33 mouse cellular contexts compared by ENCODE assay signal in the genomic region with DNA sequence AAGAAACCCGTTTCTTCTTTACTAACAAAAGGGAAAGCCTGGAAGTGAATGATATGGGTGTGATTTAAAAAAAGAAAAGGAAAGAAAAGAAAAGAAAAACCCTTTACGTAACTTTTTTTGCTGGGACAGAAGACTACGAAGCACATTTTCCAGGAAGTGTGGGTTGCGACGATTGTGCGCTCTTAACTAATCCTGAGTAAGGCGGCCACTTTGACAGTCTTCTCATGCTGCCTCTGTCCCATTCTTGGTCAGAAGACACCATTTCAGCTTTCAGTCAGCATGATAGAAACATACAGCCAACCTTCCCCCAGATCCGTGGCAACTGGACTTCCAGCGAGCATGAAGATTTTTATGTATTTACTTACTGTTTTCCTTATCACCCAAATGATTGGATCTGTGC. TPM values are rescaled to one million over a fixed set of nuclear protein-coding genes. Genes with fewer than 3 reads are reported as not detected.
A peak's percentile ranks its signal among the peaks of the same experiment; 100 is the strongest.
DNase-seq lines count a peak whose midpoint lies in the region; ATAC-seq and TF ChIP-seq lines count a peak whose summit lies in the region.
"Had no signal": no experiment of that assay in that cellular context is flagged by ENCODE, and none has a peak within 500 bp of the region (broad histone marks: within the 10 kb centered on the region; RNA-seq: fewer than 3 reads in every experiment).

A gene (plus strand): TSS at position 268 of the 400 bp plus-strand sequence.

- H3K9ac ChIP-seq in CH12.LX (ENCODE audit: insufficient read depth, low read depth): no peak within 1 kb of the TSS
- H3K9ac ChIP-seq: forebrain, embryonic 13.5 days; heart, embryonic 12.5 days; heart, embryonic 15.5 days; hindbrain, embryonic 13.5 days had no signal

- dilution Hi-C loops in CH12.LX (cut with MboI; ENCODE audit: extremely low pct_ligation_motif_present, extremely low pct_unique_long_range_greater_than_20kb, low sequenced_read_pairs): no loop called here

- in situ Hi-C loops in CH12.LX (cut with MboI; ENCODE audit: low pct_ligation_motif_present, low pct_unique_long_range_greater_than_20kb, low sequenced_read_pairs): no loop called here

- 80% methylated on average over 9 of the region's 9 CpGs for WGBS in spleen, adult 2 months

- no peak for TF ChIP-seq RAD21 in CH12.LX (IDR thresholded peaks at IDR 0.05; ENCODE audit: low read depth, low read length)

- no peak for TF ChIP-seq POLR2A in spleen, adult 2 months (IDR thresholded peaks at IDR 0.05; ENCODE audit: low read depth, low read length)
- no peak for TF ChIP-seq POLR2A in CH12.LX (IDR thresholded peaks at IDR 0.05; ENCODE audit: low read depth, low read length)

- no peaks in the 10 kb centered on the region for H3K79me2 ChIP-seq in CH12.LX (replicated peaks; ENCODE audit: control insufficient read depth, extremely low read depth, insufficient read depth, poor library complexity, severe bottlenecking)

- no peak for TF ChIP-seq EP300 in CH12.LX (IDR thresholded peaks at IDR 0.05; ENCODE audit: low read length)

- peak; percentile 22 for ATAC-seq in inflammation-experienced regulatory T-cells, adult 6 months
- ATAC-seq in megakaryocyte progenitor cell, adult 5-6 weeks (replicated peaks; ENCODE audit: poor library complexity): no peak
- ATAC-seq: forebrain, embryonic 13.5 days; forebrain, embryonic 16.5 days; hindbrain, embryonic 16.5 days had no signal

- peak within 1 kb of the TSS; percentile 57; the same call in 1 of the 2 replicates for H3K27ac ChIP-seq in spleen, adult 2 months (ENCODE audit: insufficient read depth, low read length)
- no peak within 1 kb of the TSS for H3K27ac ChIP-seq in CH12.LX (ENCODE audit: insufficient read depth, low read depth)
- H3K27ac ChIP-seq: forebrain, embryonic 10.5 days; forebrain, embryonic 13.5 days; gastrocnemius, adult 2 months; heart, embryonic 15.5 days; hindbrain, embryonic 10.5 days; hindbrain, embryonic 13.5 days had no signal

- H3K27me3 ChIP-seq in spleen, adult 2 months (ENCODE audit: control insufficient read depth, insufficient read depth, low read length): no peaks in the 10 kb centered on the region
- no peaks in the 10 kb centered on the region for H3K27me3 ChIP-seq in CH12.LX (replicated peaks)
- H3K27me3 ChIP-seq: forebrain, embryonic 13.5 days; heart, embryonic 12.5 days; heart, embryonic 15.5 days; hindbrain, embryonic 13.5 days had no signal

- DNase-seq in spleen, adult 2 months (ENCODE audit: low read depth in 1 of 2, low spot score in 2 of 2): no peak
- DNase-seq in spleen, postnatal 14 days (ENCODE audit: low spot score in 2 of 2): no peak
- no peak for DNase-seq in CH12.LX (ENCODE audit: extremely low read depth)
- no peak for DNase-seq in cerebellum, adult 11-12 months
- no peak for DNase-seq in thymus, postnatal 14 days
- DNase-seq: adrenal gland, adult 8-10 months; adrenal gland, postnatal 25 days; B cell, adult 2 months; cerebellum, adult 18-20 months; cerebellum, adult 9-10 months; cerebellum, postnatal 14 days; gastrocnemius, adult 2 months; gastrocnemius, postnatal 14 days; heart, adult 11 months; heart, postnatal 10 days; heart, postnatal 36 days had no signal

- TF ChIP-seq CTCF in spleen, adult 2 months (IDR thresholded peaks at IDR 0.05; ENCODE audit: extremely low read depth, insufficient read depth, insufficient read length, insufficient replicate concordance): no peak
- no peak for TF ChIP-seq CTCF in CH12.LX (conservative IDR thresholded peaks at IDR 0.05 in 1 of 2, IDR thresholded peaks at IDR 0.05 in 1 of 2; ENCODE audit: low read depth in 2 of 2, low read length in 2 of 2)

- H3K9me3 ChIP-seq in CH12.LX (replicated peaks; ENCODE audit: low read length): no peaks in the 10 kb centered on the region
- H3K9me3 ChIP-seq: forebrain, embryonic 10.5 days; forebrain, embryonic 13.5 days; heart, embryonic 12.5 days; heart, embryonic 15.5 days; hindbrain, embryonic 10.5 days; hindbrain, embryonic 13.5 days had no signal

- H3K36me3 ChIP-seq in spleen, adult 2 months (ENCODE audit: control insufficient read depth, insufficient read depth, low read length): no peaks in the 10 kb centered on the region
- no peaks in the 10 kb centered on the region for H3K36me3 ChIP-seq in CH12.LX (replicated peaks in 1 of 2; ENCODE audit: control insufficient read depth in 1 of 2, insufficient read depth in 1 of 2, low read length in 1 of 2)
- H3K36me3 ChIP-seq: forebrain, embryonic 10.5 days; heart, embryonic 12.5 days; heart, embryonic 15.5 days; hindbrain, embryonic 10.5 days; hindbrain, embryonic 13.5 days had no signal

- no peak within 1 kb of the TSS for H3K4me2 ChIP-seq in CH12.LX (ENCODE audit: insufficient read depth, low read depth, poor library complexity, severe bottlenecking)
- H3K4me2 ChIP-seq: forebrain, embryonic 13.5 days; heart, embryonic 12.5 days; heart, embryonic 15.5 days; hindbrain, embryonic 13.5 days had no signal

- no peaks in the 10 kb centered on the region for H3K4me1 ChIP-seq in spleen, adult 2 months (ENCODE audit: control insufficient read depth, insufficient read depth, insufficient read length)
- H3K4me1 ChIP-seq in CH12.LX (ENCODE audit: control insufficient read depth in 1 of 2, insufficient read depth in 2 of 2): no peaks in the 10 kb centered on the region
- H3K4me1 ChIP-seq: forebrain, embryonic 10.5 days; forebrain, embryonic 13.5 days; heart, embryonic 12.5 days; heart, embryonic 15.5 days; hindbrain, embryonic 10.5 days; hindbrain, embryonic 13.5 days had no signal

- H3K4me3 ChIP-seq in spleen, adult 2 months (ENCODE audit: extremely low read depth, insufficient read depth, insufficient read length): peak within 1 kb of the TSS; percentile 28
- peak within 1 kb of the TSS in 1 of 3 experiments; percentile 6 for H3K4me3 ChIP-seq in CH12.LX (replicated peaks in 1 of 3; ENCODE audit: low read depth in 2 of 3, low read length in 2 of 3, poor library complexity in 1 of 3)
- H3K4me3 ChIP-seq: forebrain, embryonic 10.5 days; forebrain, embryonic 13.5 days; gastrocnemius, adult 2 months; heart, embryonic 12.5 days; heart, embryonic 15.5 days; hindbrain, embryonic 10.5 days; hindbrain, embryonic 13.5 days had no signal

TF ChIP-seq in CH12.LX, 34 proteins besides CTCF, POLR2A, EP300 and RAD21:
- TF ChIP-seq TCF12 (IDR thresholded peaks at IDR 0.05; ENCODE audit: low read depth, low read length): no peak
- TF ChIP-seq ELF1 (IDR thresholded peaks at IDR 0.05; ENCODE audit: low read depth, low read length): 0 out of 2 replicates have a peak, but pooled peaks have one; percentile 21

RNA-seq across cellular contexts. Expression of the gene that starts here (rescaled TPM):
- 1.6 and 1.9 TPM in 2 replicates for polyA plus RNA-seq in spleen, adult 2 months (2012; rRNA removed)
- total RNA-seq in CH12.LX (2012; rRNA removed) (0.08 and 0.21 TPM in 2 replicates), CH12.LX (2014; rRNA removed) (not detected in 2 replicates)
- polyA plus RNA-seq in CH12.LX (2012; ENCODE audit: insufficient read length, low read depth): 0.19 TPM in 1 of 2 replicates, not detected in the other
- 10 to 100 TPM; 65.0 to 80.7 (median 69.6) TPM for polyA plus RNA-seq in inflammation-experienced regulatory T-cells, adult 6 months (2017; shearing (Covaris generic))
- total RNA-seq in megakaryocyte progenitor cell, adult 5-6 weeks (2015): not detected in 2 replicates
- not detected in 2 replicates for total RNA-seq in megakaryocyte progenitor cell, adult 5-6 weeks (2017)
- total RNA-seq: adrenal gland, postnatal 25 days; gastrocnemius, adult 2 months; gastrocnemius, postnatal 14 days; gastrocnemius, postnatal 4 days; heart, adult 8-10 months; heart, postnatal 36 days; MEL had no signal
- polyA plus RNA-seq: brain, embryonic 14.5 days; embryonic facial prominence, embryonic 11.5 days; embryonic facial prominence, embryonic 14.5 days; forebrain, embryonic 10.5 days; forebrain, embryonic 13.5 days; forebrain, embryonic 16.5 days; heart, embryonic 12.5 days; heart, embryonic 15.5 days; hindbrain, embryonic 10.5 days; hindbrain, embryonic 13.5 days; intestine, embryonic 14.5 days had no signal

Comparison
In these comparisons a context has a peak if more than half of its experiments do, and no peak if none do; other contexts are left out.
1. RNA of the gene that starts here (polyA plus RNA-seq): 65.0 to 80.7 TPM in inflammation-experienced regulatory T-cells, adult 6 months; 1.6 to 1.9 TPM in spleen, adult 2 months and 0.19 TPM in CH12.LX; every median in the first group is over 10 times any median in the second.